Mouse (Mus musculus) kidney, embryonic 15.5 days (tissue): ENCODE measurements around the gene Slc9b1. TPM values are rescaled to one million over a fixed set of nuclear protein-coding genes. Genes with fewer than 3 reads are reported as not detected.

Source experiments
- ATAC-seq: fragments of 200-750 bp; cut with Nextera tagmentation; replicated peaks from 2 replicates; pipeline ENCODE4 v1.8.0; 2017; ENCODE audit warnings: moderate TSS enrichment; ENCODE audit not compliant: low FRiP score
- H3K27ac ChIP-seq: fragments of 300-500 bp; sonication (generic); 2 replicates; pipeline ENCODE4 v1.5.1; 2015; ENCODE audit warnings: mild to moderate bottlenecking, inconsistent platforms
- H3K27me3 ChIP-seq: fragments of 300-500 bp; sonication (generic); 2 replicates; pipeline ENCODE4 v1.6.1; 2015; ENCODE audit warnings: inconsistent platforms
- H3K36me3 ChIP-seq: fragments of 300-500 bp; sonication (generic); 2 replicates; pipeline ENCODE4 v1.6.1; 2015; ENCODE audit warnings: inconsistent platforms
- H3K4me1 ChIP-seq: fragments of 300-500 bp; sonication (generic); 2 replicates; pipeline ENCODE4 v1.6.1; 2015; ENCODE audit warnings: inconsistent platforms
- H3K4me2 ChIP-seq: fragments of 300-500 bp; sonication (generic); 2 replicates; pipeline ENCODE4 v1.6.1; 2015; ENCODE audit warnings: moderate library complexity, mild to moderate bottlenecking, inconsistent platforms
- H3K4me3 ChIP-seq: fragments of 300-500 bp; sonication (generic); replicated peaks from 2 replicates; pipeline ENCODE4 v1.5.1; 2015; ENCODE audit warnings: mild to moderate bottlenecking, inconsistent platforms
- H3K9ac ChIP-seq: fragments of 300-500 bp; sonication (generic); 2 replicates; pipeline ENCODE4 v1.6.1; 2015; ENCODE audit warnings: mild to moderate bottlenecking, inconsistent platforms
- H3K9me3 ChIP-seq: fragments of 300-500 bp; sonication (generic); replicated peaks from 2 replicates; pipeline ENCODE4 v1.6.1; 2016; ENCODE audit warnings: inconsistent platforms
- WGBS: fragments of 180-500 bp; shearing (Covaris S2); methylation state at CpG from one replicate; pipeline ENCODE4 v1.1.7; 2015; ENCODE audit warnings: mixed read lengths; 5-methylcytosine and 5-hydroxymethylcytosine counted together
- polyA plus RNA-seq: library from polyadenylated mRNA; unstranded; fragments of >200 nt; fragmentation: Nextera tagmentation; extraction: Ambion mirVana; gene quantifications from 2 replicates; pipeline ENCODE4 v1.2.1, GENCODE M21; 2015

The Slc9b1 gene
- polyA plus RNA-seq, 1 experiment from 2014 or later: 0.42 TPM

- no peak for ATAC-seq
- H3K36me3 ChIP-seq: peaks cover 4% of the 10 kb centered on the region
- no peak overlapping the region for H3K4me2 ChIP-seq
- 0 out of 2 replicates have a peak overlapping the region, but pooled peaks have one; percentile 83 for H3K9ac ChIP-seq
- H3K27ac ChIP-seq: no peak overlapping the region
- no peaks in the 10 kb centered on the region for H3K27me3 ChIP-seq
- H3K9me3 ChIP-seq: no peaks in the 10 kb centered on the region
- H3K4me3 ChIP-seq: no peak overlapping the region
- peaks cover 20% of the 10 kb centered on the region for H3K4me1 ChIP-seq
Observed at GRCm38 (mm10) chr3:135421310-135421594, 73.4 kb downstream of the Slc9b1 start.

DNA sequence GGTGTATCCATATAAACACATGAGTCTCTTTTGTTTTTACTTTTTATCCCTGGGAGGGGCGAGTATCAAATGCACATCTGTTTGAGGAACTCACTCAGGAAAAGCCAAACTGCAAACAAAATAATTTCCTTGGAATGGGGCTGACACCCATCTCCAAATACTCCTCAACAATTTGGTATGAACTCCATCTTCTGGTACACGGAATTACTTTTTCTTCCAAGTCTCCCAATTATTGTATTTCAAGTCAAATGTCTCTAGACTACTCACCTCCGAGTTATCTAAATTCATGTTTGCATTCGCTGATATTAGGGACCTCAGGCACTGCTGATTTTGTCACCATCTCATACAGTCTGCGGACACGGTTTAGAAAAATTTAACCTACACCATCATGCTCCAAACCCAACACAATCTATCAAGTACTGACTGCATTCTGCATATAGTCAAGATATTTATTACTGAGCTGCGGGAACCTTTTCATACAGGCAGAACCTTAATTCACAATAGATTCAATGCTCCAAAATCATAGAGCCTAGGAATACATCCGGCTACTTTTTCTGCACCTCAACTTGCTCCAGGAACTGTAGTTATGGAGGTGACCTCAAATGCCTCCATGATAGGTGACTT lies 74.5 kb downstream of the Slc9b1 start:
- no peak for ATAC-seq
- H3K4me1 ChIP-seq: peaks cover 20% of the 10 kb centered on the region
- H3K9ac ChIP-seq: peak overlapping the region; percentile 83
- H3K36me3 ChIP-seq: no peaks in the 10 kb centered on the region
- peak overlapping the region; percentile 98 for H3K27ac ChIP-seq
- H3K4me3 ChIP-seq: peak overlapping the region; percentile 83
- WGBS: 28% methylated on average over 8 of the region's 8 CpGs
- H3K27me3 ChIP-seq: no peaks in the 10 kb centered on the region
- peak overlapping the region; percentile 75 for H3K4me2 ChIP-seq
- no peaks in the 10 kb centered on the region for H3K9me3 ChIP-seq

DNA sequence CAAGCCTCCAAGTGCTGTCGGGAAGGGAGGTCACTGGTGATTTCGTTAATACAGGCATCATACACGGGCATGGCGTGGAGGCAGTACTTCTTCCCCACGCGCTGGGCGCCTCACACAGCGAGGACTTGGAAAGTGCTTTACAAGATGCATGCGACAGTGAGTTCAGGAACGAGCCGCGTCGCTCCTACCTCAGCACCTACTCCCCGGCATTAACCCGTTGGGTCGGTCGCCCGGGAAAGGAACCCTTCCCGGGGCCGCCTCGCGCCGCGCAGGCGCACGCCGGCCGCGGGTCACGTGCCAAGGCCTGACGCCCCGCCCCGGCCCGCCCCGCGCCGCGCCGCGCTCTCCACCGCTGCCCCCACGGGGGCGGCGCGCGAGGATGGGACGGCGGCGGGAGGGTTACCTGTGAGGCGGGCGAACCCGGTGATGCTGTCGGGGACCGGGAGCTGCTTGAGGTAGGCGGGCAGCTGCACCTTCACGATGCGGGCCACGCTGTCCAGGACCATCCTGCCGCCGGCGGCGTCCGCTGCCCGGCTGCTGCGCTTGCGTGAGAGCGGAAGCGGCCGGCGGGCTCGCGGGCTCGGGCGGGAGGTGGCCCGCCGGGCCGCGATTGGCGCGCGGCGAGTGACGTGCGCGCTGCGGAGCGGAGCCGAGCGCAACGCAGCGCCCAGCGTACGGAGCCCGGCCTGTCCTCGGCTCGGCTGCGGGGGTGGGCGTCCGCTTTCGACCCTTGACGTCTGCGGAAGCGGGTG lies 75.2 kb downstream of the Slc9b1 start:
- Histone ChIP-seq H3K27me3 (no peaks in the 10 kb centered on the region), H3K9ac (peak overlapping the region; percentile 83), H3K4me3 (peak overlapping the region; percentile 83), H3K4me1 (peaks cover 20% of the 10 kb centered on the region), H3K4me2 (peak overlapping the region; percentile 75), H3K27ac (peak overlapping the region; percentile 98), H3K36me3 (no peaks in the 10 kb centered on the region), H3K9me3 (no peaks in the 10 kb centered on the region)
- peak; percentile 98 for ATAC-seq
- WGBS: under 1% methylated on average over 103 of the region's 103 CpGs

DNA sequence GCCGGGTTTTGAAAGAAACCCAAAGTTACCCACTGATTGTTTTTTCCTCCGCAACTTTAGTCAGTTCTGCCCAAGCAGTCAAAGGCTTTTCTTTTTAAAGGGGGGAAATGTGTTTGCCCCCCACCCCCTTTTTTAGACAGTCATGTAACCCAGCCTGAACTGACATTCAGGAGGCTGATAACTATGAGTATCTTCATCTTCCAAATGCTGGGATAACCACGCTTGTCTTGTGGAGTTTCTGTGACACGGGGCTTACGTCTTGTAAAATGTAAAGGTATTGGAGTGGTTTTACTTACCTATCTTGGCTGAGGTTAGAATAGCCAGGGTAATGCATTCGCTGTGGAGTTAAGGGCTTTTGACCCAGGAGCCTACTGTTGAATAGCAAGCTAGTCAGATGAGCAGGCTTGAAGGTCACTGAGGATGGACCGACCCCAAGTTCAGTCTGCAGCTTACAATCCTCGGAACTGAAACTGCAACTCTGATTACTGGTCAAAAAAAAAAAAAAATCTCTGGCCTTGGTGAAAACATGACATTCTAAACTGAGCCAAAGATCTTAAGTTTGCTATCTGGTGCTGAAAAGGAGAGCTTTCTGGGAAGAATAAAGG lies 75.9 kb downstream of the Slc9b1 start, which contains the start of gene Cisd2:
TSS of gene Cisd2 (minus strand) at position 318 of the 605 bp plus-strand sequence.
- peaks cover 20% of the 10 kb centered on the region for H3K4me1 ChIP-seq
- peak within 1 kb of the TSS; percentile 98 for H3K27ac ChIP-seq
- no peaks in the 10 kb centered on the region for H3K36me3 ChIP-seq
- peak within 1 kb of the TSS; percentile 83 for H3K4me3 ChIP-seq
- peak within 1 kb of the TSS; percentile 75 for H3K4me2 ChIP-seq
- no peaks in the 10 kb centered on the region for H3K9me3 ChIP-seq
- 1% methylated on average over 8 of the region's 8 CpGs for WGBS
- ATAC-seq: peak; percentile 24
- H3K27me3 ChIP-seq: no peaks in the 10 kb centered on the region
- peak within 1 kb of the TSS; percentile 83 for H3K9ac ChIP-seq

DNA sequence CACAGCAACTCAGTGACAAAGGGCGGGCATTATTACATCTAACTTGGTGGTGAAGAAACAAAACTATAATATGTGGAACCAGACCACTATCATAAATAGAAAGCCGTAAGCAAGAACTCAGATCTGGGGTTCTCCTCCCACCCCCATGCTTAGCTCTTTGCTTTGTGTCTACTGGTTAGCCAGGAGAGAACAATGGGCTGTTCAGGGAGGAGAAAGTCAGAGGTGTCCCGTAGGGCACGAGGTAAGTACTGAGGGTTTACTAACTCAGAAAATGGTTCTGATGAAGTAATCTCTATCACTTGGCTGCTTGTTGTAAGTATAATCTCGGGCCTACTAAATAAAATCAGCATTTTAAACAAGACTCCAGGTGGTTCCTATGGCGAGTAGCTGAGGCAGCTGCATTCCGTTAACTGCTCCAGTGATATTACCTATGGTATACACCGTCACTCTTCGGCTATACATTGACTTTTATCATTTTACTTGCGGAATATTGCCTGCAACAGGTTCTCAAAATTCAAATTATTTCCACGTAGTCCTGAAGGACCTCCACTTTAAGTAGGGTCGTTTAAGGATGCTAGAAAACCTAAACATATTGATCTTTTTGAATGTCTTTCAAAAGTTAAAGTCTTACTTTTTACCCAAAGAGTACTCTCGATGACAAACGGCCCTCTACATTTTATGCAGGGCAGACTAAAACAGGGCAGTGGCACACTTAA lies 89.2 kb downstream of the Slc9b1 start:
- no peak for ATAC-seq

GRCm38 (mm10) chr3:135437758-135438495 lies 90.1 kb downstream of the Slc9b1 start, which contains the start of gene Ube2d3:
Gene Ube2d3, plus strand, starts transcription at chr3:135438149.
- peaks cover 13% of the 10 kb centered on the region for H3K4me1 ChIP-seq
- WGBS: under 1% methylated on average over 47 of the region's 56 CpGs

More for the DNA sequence above, 89.2 kb downstream of the Slc9b1 start:
- Histone ChIP-seq H3K4me3 (peak overlapping the region; percentile 81), H3K9me3 (no peaks in the 10 kb centered on the region), H3K4me2 (peak overlapping the region; percentile 60), H3K27ac (peak overlapping the region; percentile 100), H3K9ac (peak overlapping the region; percentile 96), H3K4me1 (peaks cover 10% of the 10 kb centered on the region), H3K36me3 (peaks cover 9% of the 10 kb centered on the region), H3K27me3 (no peaks in the 10 kb centered on the region)
- WGBS: 48% methylated on average over 14 of the region's 14 CpGs

DNA sequence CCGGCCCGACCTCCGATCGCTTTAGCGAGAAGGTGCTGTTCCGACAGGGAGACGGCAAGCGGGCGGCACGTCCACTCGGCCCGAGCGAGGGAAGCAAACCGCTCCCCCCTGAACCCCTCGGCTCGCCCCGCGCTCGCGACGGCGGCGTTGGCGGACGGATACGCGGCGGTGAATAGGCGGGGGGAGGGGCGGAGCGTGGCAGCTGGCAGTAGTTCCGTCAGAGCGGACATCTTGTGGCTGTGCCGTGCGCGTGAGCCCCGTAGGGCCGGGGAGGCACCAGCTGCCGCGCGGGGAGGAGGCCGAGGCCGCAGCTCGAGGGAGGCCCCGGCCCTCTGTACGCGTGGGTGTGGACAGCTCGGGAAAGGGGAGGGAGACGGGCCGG lies 90.7 kb downstream of the Slc9b1 start:
- H3K27ac ChIP-seq: peak overlapping the region; percentile 100

More at GRCm38 (mm10) chr3:135437758-135438495, 90.1 kb downstream of the Slc9b1 start, which contains the start of gene Ube2d3:
- H3K4me2 ChIP-seq: peak within 1 kb of the TSS; percentile 67
- H3K9ac ChIP-seq: peak within 1 kb of the TSS; percentile 96
- H3K27me3 ChIP-seq: no peaks in the 10 kb centered on the region
- peak within 1 kb of the TSS; percentile 81 for H3K4me3 ChIP-seq
- H3K36me3 ChIP-seq: peaks cover 10% of the 10 kb centered on the region
- H3K27ac ChIP-seq: peak within 1 kb of the TSS; percentile 100
- peak; percentile 97 for ATAC-seq
- H3K9me3 ChIP-seq: no peaks in the 10 kb centered on the region

GRCm38 (mm10) chr3:135438913-135439531 lies 91.2 kb downstream of the Slc9b1 start:
- Histone ChIP-seq H3K27ac (peak overlapping the region; percentile 100), H3K4me2 (peak overlapping the region; percentile 67), H3K36me3 (peaks cover 16% of the 10 kb centered on the region), H3K9me3 (no peaks in the 10 kb centered on the region), H3K27me3 (no peaks in the 10 kb centered on the region), H3K4me3 (peak overlapping the region; percentile 81), H3K9ac (peak overlapping the region; percentile 96), H3K4me1 (peaks cover 20% of the 10 kb centered on the region)
- whole genome bisulfite sequencing: 0% methylated on average over 59 of the region's 76 CpGs
- peak; percentile 72 for ATAC-seq

More for the DNA sequence above, 90.7 kb downstream of the Slc9b1 start:
- H3K4me2 ChIP-seq: peak overlapping the region; percentile 67
- H3K9ac ChIP-seq: peak overlapping the region; percentile 96
- no peaks in the 10 kb centered on the region for H3K27me3 ChIP-seq
- WGBS: under 1% methylated on average over 45 of the region's 50 CpGs
- no peaks in the 10 kb centered on the region for H3K9me3 ChIP-seq
- peaks cover 16% of the 10 kb centered on the region for H3K36me3 ChIP-seq
- ATAC-seq: peak; percentile 80
- peak overlapping the region; percentile 81 for H3K4me3 ChIP-seq
- H3K4me1 ChIP-seq: peaks cover 17% of the 10 kb centered on the region

DNA sequence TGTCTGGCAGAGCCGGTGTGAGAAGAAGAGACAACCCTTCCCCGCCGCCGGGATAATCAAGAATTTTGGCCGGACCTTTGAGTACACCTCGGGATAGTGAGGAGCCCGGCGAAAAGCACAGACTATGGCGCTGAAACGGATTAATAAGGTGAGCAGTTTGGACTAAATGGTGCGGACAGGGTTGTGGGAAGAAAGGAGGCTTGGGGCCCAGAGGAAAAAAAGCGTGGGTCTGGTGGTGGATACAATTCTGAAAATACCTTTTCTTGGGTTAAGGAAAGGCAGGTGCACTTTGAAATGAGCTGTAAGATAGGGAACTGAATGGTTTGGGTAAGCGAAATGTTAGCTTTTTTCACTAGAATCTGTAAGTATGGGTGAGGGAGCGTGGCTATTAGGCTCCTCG lies 91.8 kb downstream of the Slc9b1 start:
- Histone ChIP-seq H3K4me2 (peak overlapping the region; percentile 67), H3K36me3 (peaks cover 14% of the 10 kb centered on the region), H3K4me1 (peaks cover 20% of the 10 kb centered on the region), H3K27ac (peak overlapping the region; percentile 100), H3K9ac (peak overlapping the region; percentile 96), H3K9me3 (no peaks in the 10 kb centered on the region), H3K4me3 (peak overlapping the region; percentile 81), H3K27me3 (no peaks in the 10 kb centered on the region)
- ATAC-seq: no peak
- WGBS: 3% methylated on average over 15 of the region's 15 CpGs

GRCm38 (mm10) chr3:135440221-135440620 lies 92.4 kb downstream of the Slc9b1 start:
- Histone ChIP-seq H3K9me3 (no peaks in the 10 kb centered on the region), H3K4me3 (peak overlapping the region; percentile 81), H3K4me1 (peaks cover 23% of the 10 kb centered on the region), H3K36me3 (peaks cover 18% of the 10 kb centered on the region), H3K4me2 (peak overlapping the region; percentile 67), H3K9ac (peak overlapping the region; percentile 96), H3K27me3 (no peaks in the 10 kb centered on the region), H3K27ac (peak overlapping the region; percentile 100)
- no peak for ATAC-seq
- WGBS: 14% methylated on average over 7 of the region's 7 CpGs

GRCm38 (mm10) chr3:135440621-135441020 lies 92.8 kb downstream of the Slc9b1 start:
- no peaks in the 10 kb centered on the region for H3K27me3 ChIP-seq
- peak overlapping the region; percentile 67 for H3K4me2 ChIP-seq
- WGBS: 35% methylated on average over 10 of the region's 10 CpGs
- no peaks in the 10 kb centered on the region for H3K9me3 ChIP-seq
- peaks cover 23% of the 10 kb centered on the region for H3K4me1 ChIP-seq
- H3K4me3 ChIP-seq: peak overlapping the region; percentile 81
- H3K9ac ChIP-seq: peak overlapping the region; percentile 96
- H3K36me3 ChIP-seq: peaks cover 18% of the 10 kb centered on the region
- no peak overlapping the region; the same call in 1 of the 2 replicates for H3K27ac ChIP-seq
- no peak for ATAC-seq
